Mouse (Mus musculus): ENCODE results near the gene Gm5862. TPM values are rescaled to one million over a fixed set of nuclear protein-coding genes. Genes with fewer than 3 reads are reported as not detected.
A peak's percentile ranks its signal among the peaks of the same experiment; 100 is the strongest.
"Not testable (repeated sequence)": the region's sequence is repeated elsewhere in the genome, so short reads cannot be mapped to it uniquely, and the experiment has no call there.

The Gm5862 gene
- not detected in 2 replicates for polyA plus RNA-seq (2016; fragmentation: Nextera tagmentation; extraction: Ambion mirVana)

DNA sequence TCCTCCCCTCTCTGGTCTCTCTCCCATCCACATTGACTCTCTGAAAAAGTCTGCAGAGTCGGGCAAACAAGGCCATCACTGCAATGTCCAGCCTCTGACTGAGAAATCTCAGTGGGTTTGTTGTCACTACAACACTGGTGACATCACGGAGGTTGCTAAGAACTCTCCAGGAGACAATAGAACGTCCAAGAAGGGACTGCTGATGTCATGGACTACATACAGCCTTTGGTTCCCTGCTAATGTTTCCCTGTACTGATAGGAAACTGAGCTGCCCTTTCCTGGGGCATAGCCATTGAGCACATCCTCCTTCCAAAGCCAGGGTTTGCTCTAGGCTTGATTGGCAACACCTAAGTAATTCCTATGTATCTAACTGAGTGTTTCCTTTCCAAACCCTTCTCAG is at the start of gene Gm5862:
Gm5862 (minus strand) TSS at position 101 of the 400 bp plus-strand sequence.
- not testable (repeated sequence) for H3K4me1 ChIP-seq; H3K4me2 ChIP-seq (replicated peaks); ATAC-seq (ENCODE audit: low FRiP score); H3K27me3 ChIP-seq; H3K27ac ChIP-seq; H3K36me3 ChIP-seq; H3K9me3 ChIP-seq (replicated peaks); H3K4me3 ChIP-seq; H3K9ac ChIP-seq
- WGBS, result no CpG with 5 or more reads among the region's 3 CpGs

DNA sequence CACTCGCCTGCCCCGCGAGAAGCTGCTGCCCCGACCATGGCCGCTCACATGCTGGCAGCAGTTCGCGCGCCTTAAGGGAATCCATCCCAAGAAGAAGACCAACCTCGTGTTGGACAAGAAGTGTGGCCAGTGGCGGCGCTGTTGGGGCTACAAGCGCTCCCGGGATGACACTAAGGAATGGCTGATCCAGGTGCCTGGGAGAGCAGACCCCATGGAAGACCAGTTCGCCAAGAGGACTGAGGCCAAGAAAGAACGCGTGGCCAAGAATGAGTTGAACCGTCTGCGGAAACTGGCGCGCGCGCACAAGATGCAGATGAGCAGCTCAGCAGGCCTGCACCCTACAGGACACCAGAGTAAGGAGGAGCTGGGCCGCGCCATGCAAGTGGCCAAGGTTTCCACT is 48.0 kb upstream of the Gm5862 start:
- 88% methylated on average over 24 of the region's 24 CpGs for WGBS
- ATAC-seq (ENCODE audit: low FRiP score), result no peak

DNA sequence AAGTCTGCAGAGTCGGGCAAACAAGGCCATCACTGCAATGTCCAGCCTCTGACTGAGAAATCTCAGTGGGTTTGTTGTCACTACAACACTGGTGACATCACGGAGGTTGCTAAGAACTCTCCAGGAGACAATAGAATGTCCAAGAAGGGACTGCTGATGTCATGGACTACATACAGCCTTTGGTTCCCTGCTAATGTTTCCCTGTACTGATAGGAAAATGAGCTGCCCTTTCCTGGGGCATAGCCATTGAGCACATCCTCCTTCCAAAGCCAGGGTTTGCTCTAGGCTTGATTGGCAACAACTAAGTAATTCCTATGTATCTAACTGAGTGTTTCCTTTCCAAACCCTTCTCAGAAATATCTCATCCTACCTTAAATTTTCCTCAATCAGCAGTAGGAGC is 35.8 kb upstream of the Gm5862 start, which contains the start of gene Gm7347:
Gm7347 (minus strand) TSS at position 101 of the 400 bp plus-strand sequence.
- not testable (repeated sequence) for H3K27me3 ChIP-seq; H3K9ac ChIP-seq; H3K9me3 ChIP-seq (replicated peaks); H3K4me1 ChIP-seq; H3K27ac ChIP-seq; ATAC-seq (ENCODE audit: low FRiP score); H3K36me3 ChIP-seq; H3K4me2 ChIP-seq (replicated peaks); H3K4me3 ChIP-seq
- no CpG with 5 or more reads among the region's 2 CpGs for WGBS

More for the DNA sequence above, 48.0 kb upstream of the Gm5862 start:
- Histone ChIP-seq H3K9ac (no peak overlapping the region), H3K4me2 (replicated peaks) (no peak overlapping the region), H3K27ac (no peak overlapping the region), H3K4me3 (no peak overlapping the region), H3K9me3 (replicated peaks) (0 out of 2 replicates have a peak, but pooled peaks cover 5% of the 10 kb centered on the region), H3K4me1 (no peaks in the 10 kb centered on the region), H3K27me3 (no peaks in the 10 kb centered on the region), H3K36me3 (no peaks in the 10 kb centered on the region)

DNA sequence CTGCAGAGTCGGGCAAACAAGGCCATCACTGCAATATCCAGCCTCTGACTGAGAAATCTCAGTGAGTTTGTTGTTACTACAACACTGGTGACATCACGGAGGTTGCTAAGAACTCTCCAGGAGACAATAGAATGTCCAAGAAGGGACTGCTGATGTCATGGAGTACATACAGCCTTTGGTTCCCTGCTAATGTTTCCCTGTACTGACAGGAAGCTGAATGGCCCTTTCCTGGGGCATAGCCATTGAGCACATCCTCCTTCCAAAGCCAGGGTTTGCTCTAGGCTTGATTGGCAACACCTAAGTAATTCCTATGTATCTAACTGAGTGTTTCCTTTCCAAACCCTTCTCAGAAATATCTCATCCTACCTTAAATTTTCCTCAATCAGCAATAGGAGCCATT is 16.7 kb upstream of the Gm5862 start, which contains the start of gene Speer4a:
Speer4a (minus strand) TSS at position 101 of the 400 bp plus-strand sequence.
- not testable (repeated sequence) for ATAC-seq (ENCODE audit: low FRiP score); H3K4me1 ChIP-seq; H3K4me2 ChIP-seq (replicated peaks); H3K9me3 ChIP-seq (replicated peaks); H3K27me3 ChIP-seq; H3K9ac ChIP-seq; H3K4me3 ChIP-seq; H3K27ac ChIP-seq; H3K36me3 ChIP-seq
- 79% methylated on average over 2 of the region's 2 CpGs for WGBS

DNA sequence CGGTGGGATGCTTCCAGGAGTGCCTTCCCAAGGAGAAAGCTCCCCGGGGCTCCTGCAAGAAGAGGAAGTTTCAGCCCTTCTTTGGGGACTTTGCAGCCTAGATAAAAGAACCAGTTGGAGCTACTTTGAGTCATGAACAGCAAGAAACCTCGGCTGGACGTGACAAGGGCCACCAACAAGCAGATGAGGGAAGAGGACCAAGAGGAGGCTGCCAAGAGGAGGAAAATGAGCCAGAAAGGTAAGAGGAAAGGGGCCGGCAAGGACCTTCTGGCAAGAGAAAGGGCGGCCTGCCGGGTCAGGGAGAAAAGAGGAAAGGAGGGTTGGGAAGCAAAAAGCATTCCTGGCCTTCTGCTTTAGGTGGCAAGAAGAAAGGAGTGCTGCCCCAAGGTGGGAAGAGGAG is 15.0 kb downstream of the Gm5862 start:
- not testable (repeated sequence) for H3K27me3 ChIP-seq; H3K27ac ChIP-seq; H3K36me3 ChIP-seq; H3K9ac ChIP-seq; H3K4me3 ChIP-seq; H3K4me1 ChIP-seq; H3K9me3 ChIP-seq (replicated peaks)
- peak overlapping the region; percentile 50; the same call in 1 of the 2 replicates for H3K4me2 ChIP-seq (replicated peaks)
- ATAC-seq (ENCODE audit: low FRiP score), result peak; percentile 8; the same call in 1 of the 2 replicates
- 68% methylated on average over 7 of the region's 7 CpGs for WGBS

DNA sequence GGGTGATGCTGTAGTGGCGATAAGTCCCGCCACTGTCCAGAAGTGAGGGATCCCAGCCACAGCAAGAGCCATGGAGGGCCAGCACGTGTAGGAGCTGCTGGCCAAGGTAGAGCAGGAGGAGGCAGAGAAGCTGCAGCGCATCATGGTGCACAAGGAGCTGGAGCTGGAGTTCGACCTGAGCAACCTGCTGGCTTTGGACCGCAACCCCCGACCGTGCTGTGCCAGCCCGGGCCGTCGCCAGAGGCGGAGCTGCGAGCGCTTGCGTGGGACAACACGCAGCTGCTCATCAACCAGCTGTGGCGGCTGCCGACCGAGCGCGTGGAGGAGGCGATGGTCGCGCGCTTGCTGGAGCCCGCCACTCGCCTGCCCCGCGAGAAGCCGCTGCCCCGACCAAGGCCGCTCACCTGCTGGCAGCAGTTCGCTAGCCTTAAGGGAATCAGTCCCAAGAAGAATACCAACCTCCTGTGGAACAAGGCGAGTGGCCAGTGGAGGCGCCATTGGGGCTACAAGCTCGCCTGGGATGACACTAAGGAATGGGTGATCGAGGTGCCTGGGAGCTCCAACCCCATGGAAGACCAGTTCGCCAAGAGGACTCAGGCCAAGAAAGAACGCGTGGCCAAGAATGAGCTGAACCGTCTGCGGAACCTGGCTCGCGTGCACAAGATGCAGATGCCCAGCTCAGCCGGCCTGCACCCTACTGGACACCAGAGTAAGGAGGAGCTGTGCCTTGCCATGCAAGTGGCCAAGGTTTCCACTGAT is 15.6 kb downstream of the Gm5862 start:
- Histone ChIP-seq H3K9ac (0 out of 2 replicates have a peak overlapping the region, but pooled peaks have one; percentile 0), H3K4me2 (replicated peaks) (peak overlapping the region; percentile 50), H3K4me3 (peak overlapping the region; percentile 25)
- H3K9me3 ChIP-seq (replicated peaks); H3K27me3 ChIP-seq; H3K36me3 ChIP-seq; H3K4me1 ChIP-seq; H3K27ac ChIP-seq: not testable (repeated sequence)
- ATAC-seq (ENCODE audit: low FRiP score), result peak; percentile 92
- WGBS, result 21% methylated on average over 44 of the region's 45 CpGs

DNA sequence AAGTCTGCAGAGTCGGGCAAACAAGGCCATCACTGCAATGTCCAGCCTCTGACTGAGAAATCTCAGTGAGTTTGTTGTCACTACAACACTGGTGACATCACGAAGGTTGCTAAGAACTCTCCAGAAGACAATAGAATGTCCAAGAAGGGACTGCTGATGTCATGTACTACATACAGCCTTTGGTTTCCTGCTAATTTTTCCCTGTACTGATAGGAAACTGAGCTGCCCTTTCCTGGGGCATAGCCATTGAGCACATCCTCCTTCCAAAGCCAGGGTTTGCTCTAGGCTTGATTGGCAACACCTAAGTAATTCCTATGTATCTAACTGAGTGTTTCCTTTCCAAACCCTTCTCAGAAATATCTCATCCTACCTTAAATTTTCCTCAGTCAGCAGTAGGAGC is 18.0 kb downstream of the Gm5862 start, which contains the start of gene Gm1979:
Gm1979 (minus strand) TSS at position 101 of the 400 bp plus-strand sequence.
- not testable (repeated sequence) for H3K27ac ChIP-seq; H3K36me3 ChIP-seq; H3K27me3 ChIP-seq; H3K9me3 ChIP-seq (replicated peaks); H3K4me1 ChIP-seq; H3K4me3 ChIP-seq; H3K9ac ChIP-seq; ATAC-seq (ENCODE audit: low FRiP score); H3K4me2 ChIP-seq (replicated peaks)
- WGBS, result 78% methylated on average over 1 of the region's 2 CpGs

DNA sequence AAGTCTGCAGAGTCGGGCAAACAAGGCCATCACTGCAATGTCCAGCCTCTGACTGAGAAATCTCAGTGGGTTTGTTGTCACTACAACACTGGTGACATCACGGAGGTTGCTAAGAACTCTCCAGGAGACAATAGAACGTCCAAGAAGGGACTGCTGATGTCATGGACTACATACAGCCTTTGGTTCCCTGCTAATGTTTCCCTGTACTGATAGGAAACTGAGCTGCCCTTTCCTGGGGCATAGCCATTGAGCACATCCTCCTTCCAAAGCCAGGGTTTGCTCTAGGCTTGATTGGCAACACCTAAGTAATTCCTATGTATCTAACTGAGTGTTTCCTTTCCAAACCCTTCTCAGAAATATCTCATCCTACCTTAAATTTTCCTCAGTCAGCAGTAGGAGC is 34.2 kb downstream of the Gm5862 start, which contains the start of gene Gm21698:
Gm21698 (minus strand) TSS at position 101 of the 400 bp plus-strand sequence.
- no CpG with 5 or more reads among the region's 3 CpGs for WGBS
- ATAC-seq (ENCODE audit: low FRiP score); H3K9ac ChIP-seq: not testable (repeated sequence)

DNA sequence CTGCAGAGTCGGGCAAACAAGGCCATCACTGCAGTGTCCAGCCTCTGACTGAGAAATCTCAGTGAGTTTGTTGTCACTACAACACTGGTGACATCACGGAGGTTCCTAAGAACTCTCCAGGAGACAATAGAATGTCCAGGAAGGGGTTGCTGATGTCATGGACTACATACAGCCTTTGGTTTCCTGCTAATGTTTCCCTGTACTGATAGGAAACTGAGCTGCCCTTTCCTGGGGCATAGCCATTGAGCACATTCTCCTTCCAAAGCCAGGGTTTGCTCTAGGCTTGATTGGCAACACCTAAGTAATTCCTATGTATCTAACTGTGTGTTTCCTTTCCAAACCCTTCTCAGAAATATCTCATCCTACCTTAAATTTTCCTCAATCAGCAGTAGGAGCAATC is 50.2 kb downstream of the Gm5862 start, which contains the start of gene Gm21680:
Gm21680 (minus strand) TSS at position 101 of the 400 bp plus-strand sequence.
- not testable (repeated sequence) for H3K9ac ChIP-seq; H3K4me3 ChIP-seq; H3K4me2 ChIP-seq (replicated peaks); H3K9me3 ChIP-seq (replicated peaks); H3K27ac ChIP-seq; ATAC-seq (ENCODE audit: low FRiP score); H3K36me3 ChIP-seq; H3K4me1 ChIP-seq; H3K27me3 ChIP-seq
- no CpG with 5 or more reads among the region's 2 CpGs for WGBS

More for the DNA sequence above, 34.2 kb downstream of the Gm5862 start, which contains the start of gene Gm21698:
- H3K27ac ChIP-seq; H3K4me2 ChIP-seq (replicated peaks); H3K9me3 ChIP-seq (replicated peaks); H3K4me3 ChIP-seq; H3K36me3 ChIP-seq; H3K27me3 ChIP-seq; H3K4me1 ChIP-seq: not testable (repeated sequence)

Other genes with a start within 250 kb of the Gm5862 start
- not detected in 2 replicates for gene Gm21663, start 80.5 kb downstream of the Gm5862 start, polyA plus RNA-seq (2016; fragmentation: Nextera tagmentation; extraction: Ambion mirVana)
- gene Gm21671, start 68.5 kb downstream of the Gm5862 start, polyA plus RNA-seq (2016; fragmentation: Nextera tagmentation; extraction: Ambion mirVana), result not detected in 2 replicates
- 0.08 TPM in 1 of 2 replicates, not detected in the other for gene Gm21680, start 50.3 kb downstream of the Gm5862 start, polyA plus RNA-seq (2016; fragmentation: Nextera tagmentation; extraction: Ambion mirVana)
- 0.20 TPM in 1 of 2 replicates, not detected in the other for gene Gm21698, start 34.3 kb downstream of the Gm5862 start, polyA plus RNA-seq (2016; fragmentation: Nextera tagmentation; extraction: Ambion mirVana)
- not detected in 2 replicates for gene Gm1979, start 18.1 kb downstream of the Gm5862 start, polyA plus RNA-seq (2016; fragmentation: Nextera tagmentation; extraction: Ambion mirVana)
- gene Speer4a, start 16.6 kb upstream of the Gm5862 start, polyA plus RNA-seq (2016; fragmentation: Nextera tagmentation; extraction: Ambion mirVana), result not detected in 2 replicates
- gene Gm7347, start 35.7 kb upstream of the Gm5862 start, polyA plus RNA-seq (2016; fragmentation: Nextera tagmentation; extraction: Ambion mirVana), result not detected in 2 replicates
- not detected in 2 replicates for gene Gm10471, start 66.4 kb upstream of the Gm5862 start, polyA plus RNA-seq (2016; fragmentation: Nextera tagmentation; extraction: Ambion mirVana)
- not detected in 2 replicates for gene 5031410I06Rik, start 82.4 kb upstream of the Gm5862 start, polyA plus RNA-seq (2016; fragmentation: Nextera tagmentation; extraction: Ambion mirVana)
- gene Gm10220, start 98.5 kb upstream of the Gm5862 start, polyA plus RNA-seq (2016; fragmentation: Nextera tagmentation; extraction: Ambion mirVana), result not detected in 2 replicates
- gene Gm7361, start 234.8 kb upstream of the Gm5862 start, polyA plus RNA-seq (2016; fragmentation: Nextera tagmentation; extraction: Ambion mirVana), result 0.06 TPM in 1 of 2 replicates, not detected in the other